Mouse (Mus musculus) retina, embryonic 14.5 days (tissue): Measurements from ENCODE around the gene Gse1.

Source experiments
- DNase-seq: peaks from one replicate; pipeline ENCODE4 v3.0.0-alpha.2; 2015; ENCODE audit warnings: low spot score

The Gse1 gene

DNA sequence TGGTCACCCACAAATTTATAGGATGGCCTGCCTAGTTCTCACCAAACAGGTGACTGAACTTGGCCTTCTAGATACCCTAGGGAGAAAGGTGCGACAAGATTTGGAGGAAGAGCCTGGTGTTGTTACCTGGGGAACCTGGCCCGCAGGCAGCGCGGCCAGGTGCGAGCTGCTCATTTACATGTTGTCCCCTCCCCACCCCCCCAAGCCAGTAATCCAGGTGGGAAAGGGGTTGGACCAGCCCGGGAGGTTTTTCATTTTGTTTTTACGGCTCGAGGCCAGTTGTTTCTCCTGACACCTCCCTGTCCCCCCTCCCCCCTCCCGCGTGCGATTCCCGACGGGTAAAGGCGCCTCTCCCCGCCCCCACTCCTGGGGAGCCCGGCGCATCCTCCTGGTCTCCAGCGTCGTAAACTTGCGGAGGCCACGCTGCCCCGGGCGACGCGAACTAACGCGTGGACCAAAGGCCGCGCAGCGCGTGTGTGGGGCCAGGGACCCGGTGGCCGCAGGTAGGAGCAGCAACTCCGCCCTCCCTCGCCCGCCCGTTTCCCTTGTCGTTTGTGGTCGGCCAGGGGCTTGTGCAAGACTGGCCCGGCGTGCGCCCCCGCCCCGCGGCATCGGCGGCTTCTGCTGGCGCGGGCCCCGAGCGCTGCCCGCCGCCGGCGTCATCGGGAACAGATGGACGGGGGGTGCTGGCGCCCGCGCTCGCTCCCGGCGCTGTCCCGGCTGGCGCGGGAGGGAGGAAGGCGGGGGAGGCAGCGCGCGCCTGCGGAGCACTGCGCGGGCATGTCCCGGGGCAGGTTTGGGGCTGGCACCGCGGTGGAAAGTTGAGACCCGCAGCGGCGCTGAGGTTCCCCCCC, 307.4 kb downstream of the Gse1 start:
- DNase-seq, result peak; percentile 72

DNA sequence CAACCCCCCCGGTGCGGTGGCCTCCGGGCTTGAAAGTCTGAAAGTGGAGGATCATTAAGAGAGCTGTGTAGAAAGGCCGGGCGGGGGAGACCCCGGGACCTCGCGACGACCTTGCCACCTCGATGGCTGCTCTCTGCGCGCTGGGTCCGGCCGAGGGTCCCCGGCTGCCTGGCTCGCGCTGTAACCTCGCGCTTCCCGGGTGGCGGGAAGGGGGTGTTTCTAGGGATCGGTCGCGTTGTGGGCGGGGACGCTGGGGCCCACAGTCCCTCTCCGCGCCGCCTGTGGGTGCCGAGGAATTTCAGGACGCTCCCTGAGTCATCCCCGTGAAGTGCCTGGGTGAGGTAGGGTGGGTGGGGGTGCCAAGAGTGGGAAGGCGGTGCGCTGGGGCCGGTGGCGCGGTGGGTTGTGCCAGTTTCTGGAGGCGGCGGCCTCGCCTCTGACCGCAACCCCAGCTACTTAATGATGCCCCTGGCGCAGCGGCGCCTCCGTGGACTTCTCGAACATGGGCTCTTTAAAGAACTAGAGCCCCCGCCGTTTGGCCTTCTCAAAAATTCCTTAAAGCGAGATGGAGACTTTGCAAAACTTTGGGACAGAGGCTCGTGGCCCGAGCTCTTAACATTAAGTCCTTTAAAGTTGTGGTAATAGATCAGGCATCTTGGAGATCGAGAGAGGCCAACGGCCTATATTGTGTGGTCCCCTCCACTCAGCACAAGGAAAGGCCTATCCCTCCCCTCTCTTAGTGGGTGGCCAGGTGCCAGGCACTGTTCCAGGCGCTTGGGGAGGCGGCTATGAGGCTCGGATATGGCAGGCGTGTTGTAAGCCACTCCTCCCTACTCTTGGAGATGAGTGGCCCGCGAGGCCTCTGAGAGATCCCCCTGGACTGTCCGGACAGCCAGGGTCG, 308.3 kb downstream of the Gse1 start:
- no peak for DNase-seq

DNA sequence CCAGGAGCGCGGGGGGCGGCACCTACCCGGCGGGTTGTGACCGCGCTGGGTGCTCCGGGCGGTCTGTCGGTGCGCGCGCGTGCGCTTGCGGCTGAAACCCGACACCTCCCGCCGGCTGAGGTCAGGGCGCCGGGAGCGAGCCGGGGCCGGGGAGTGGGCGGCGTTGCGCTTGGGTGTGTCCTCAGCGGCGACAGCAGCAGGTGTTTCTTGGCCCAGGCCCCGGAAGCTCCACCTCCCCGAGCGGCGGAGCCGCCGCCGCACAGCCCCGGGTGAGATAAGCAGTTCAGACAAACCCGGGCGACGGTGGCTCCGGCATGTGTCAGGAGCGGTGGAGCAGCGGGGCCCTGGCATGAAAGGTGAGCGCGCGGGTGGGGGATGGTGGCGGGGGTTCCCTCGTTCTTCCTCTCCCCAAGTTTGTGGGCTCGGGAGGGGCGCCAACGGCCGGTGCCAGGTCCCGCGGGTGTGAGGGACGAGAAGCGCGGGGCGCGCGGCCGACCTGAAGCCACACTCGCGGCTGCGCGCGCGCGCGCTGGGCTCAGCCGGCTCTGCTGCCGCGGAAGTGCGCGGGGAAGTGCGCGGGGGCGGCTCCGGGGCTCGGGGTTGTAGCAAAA, 309.1 kb downstream of the Gse1 start:
- peak; percentile 79 for DNase-seq

DNA sequence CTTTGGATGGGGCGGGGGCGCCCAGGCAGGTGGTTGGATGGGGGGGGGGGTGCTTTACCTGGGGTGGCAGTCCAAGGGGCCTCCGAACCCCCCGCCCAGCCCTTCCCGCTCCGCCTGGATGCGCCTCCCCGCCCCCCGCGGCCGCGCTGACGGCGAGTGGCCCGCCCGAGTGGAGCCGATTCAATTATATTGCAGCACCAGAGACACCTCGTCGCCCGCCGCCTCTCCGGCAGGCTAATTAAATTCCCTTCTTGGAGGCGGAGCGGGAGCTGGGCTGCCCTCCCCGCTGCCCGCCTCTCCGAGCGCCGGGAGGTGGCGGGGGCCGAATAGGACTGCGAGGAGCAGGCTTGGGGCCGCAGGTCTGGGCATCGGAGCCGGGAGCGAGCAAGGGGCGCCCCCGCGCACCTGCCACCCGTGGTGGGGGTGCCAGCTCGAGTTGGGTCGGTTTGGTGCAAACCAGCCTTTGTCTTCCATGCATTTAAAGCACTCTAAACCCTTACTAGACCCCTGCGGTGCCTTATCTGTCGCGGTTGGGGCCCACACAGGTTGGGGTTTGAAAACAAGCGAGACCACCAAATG, 309.7 kb downstream of the Gse1 start:
- DNase-seq, result peak; percentile 75

DNA sequence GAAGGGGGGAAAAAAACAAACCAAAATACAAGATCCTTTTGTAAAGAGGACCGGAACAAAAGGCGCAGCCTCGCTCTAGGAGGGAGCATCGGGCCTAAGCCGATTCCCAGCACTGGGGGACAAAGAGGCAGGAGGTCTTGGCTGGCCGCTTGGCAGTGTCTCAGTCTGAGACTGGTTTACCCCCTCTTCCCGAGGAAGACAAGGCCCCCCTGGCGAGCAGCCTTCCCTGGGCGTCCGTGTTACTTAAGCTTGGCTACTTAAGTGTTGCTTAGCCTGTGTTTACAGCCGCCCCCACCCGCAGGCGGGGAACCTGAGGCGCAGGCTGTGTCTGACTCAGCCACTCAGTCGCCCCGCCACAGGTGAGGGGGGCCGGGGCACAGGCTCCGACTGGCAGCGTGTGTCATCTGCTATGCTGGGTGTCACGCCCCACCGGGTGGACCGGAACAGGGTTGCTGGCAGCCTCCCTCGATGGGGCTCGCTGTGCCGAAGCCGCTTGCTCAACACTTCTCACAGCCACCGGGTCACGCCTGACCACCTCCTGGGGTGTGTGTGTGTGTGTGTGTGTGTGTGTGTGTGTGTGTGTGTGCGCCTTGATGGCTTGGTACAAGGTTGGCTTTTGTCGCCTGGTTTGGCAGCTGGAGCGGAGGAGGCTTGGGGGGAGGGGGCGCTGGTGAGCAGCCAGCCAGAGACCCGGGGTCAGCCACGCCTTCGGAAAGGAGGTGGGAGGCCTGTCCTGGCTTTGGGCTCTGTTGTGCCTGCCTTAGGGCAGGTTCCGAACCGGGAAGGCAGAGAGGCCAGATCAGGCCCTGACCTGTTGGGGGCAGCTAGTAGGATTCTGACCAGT, 310.4 kb downstream of the Gse1 start:
- peak; percentile 78 for DNase-seq

DNA sequence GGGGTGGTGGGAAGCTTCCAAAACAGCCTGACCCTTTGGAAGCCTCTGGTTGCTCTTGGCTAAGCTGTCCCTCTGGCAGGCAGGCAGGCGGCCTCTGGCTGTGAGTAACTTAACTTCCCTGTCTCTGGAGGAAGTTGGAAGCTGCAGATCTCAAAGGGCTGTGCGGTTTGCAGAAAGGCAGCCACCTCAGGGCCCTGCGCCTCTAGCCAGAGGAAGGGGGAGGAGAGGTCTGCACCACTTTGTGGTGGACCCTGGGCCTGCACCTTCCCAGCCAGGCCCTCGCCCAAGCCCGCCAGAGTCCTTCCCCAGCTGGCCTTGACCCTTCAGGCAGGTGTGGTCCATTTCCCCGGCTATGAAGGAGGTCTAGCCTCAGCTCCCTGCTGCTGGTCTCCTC, 311.1 kb downstream of the Gse1 start:
- DNase-seq, result no peak

DNA sequence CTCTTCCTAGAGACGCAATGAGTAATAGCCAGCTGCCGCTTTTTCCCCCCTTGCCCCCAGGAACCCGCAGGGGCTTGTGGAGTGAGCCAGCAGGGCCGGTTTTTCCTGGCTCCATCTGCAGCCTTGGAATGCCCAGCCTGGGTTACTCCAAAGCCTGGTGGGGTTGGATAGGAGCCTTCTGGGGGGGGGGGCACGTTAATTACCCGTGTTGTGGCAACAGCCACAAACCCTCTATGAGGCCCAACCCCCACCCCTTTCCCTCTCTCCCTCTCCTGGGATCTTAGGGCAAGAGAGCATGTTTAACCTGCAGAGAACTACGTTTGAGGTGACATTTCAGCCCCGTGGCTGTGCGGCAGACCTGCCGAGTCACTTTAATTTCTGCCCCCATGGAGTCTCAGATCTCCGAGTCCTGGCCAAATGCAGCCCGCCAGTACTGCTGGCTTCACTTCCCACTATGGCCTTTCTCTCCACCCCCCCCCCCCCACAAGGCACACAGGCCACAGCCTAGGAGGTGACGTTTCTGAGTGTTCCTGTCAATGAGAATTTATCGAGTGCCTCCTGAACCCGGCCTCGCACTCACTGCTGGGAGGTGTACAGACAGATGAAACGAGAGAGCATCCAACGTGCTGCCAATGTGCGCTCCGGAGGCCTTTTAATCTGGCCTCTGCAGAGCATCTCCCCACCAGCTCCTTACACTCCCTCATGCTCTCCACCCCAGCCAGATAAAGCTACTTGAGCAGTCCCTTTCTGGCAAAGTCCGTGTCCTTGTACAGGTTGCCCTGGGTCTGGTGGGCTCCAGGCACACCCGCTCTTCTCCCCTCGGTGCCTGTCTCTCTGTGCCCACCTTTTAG, 311.7 kb downstream of the Gse1 start:
- no peak for DNase-seq

DNA sequence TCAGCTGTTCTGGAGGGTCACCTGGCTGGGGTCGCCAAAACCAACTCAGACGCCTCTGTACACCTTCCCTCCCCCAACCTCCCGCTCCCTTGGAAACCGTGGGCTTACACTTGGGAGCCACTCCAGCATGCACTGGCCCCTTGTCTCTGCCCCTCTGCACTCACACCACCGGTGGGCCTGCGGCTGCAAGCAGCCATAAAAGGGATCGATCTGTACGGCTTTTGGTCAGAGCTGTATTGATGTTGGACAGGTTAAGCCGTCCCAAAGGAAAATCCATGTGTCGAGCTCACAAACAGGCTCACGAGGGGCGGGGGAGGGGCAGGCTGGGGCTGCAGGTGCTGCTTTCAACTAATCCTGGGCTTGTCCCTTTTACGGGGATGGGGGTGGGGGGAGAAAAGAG, 314.7 kb downstream of the Gse1 start:
- no peak for DNase-seq

DNA sequence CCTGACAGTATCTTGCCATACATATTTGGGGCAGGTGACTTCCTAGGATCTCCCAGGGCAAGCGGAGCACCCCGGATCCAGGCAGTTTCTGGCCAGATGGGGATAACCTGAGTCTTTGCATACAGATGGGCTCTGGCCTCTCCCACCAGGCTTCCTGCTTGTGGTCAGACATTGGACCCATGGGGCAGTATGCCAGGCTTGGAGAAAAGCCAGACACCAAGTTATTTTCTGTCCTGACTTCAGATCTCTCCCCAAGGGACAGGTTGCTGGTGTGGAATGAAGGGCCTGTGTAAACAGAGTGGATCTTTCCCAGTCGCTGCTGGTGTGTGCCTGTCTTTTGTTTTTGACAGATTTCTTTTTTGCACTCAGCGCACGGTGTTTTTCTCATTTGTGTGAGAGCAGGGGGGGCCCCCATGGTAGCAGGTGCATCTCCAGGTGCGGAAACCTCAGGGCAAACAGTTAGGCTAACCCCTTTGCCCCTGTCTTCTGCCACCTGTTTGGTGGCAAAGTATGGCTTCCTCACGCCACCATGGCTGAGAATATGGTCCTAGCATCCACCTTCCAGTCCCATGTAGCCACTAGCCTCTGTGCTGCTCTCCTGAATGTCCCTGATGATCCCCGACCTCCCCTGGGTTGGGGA, 315.3 kb downstream of the Gse1 start:
- no peak for DNase-seq

DNA sequence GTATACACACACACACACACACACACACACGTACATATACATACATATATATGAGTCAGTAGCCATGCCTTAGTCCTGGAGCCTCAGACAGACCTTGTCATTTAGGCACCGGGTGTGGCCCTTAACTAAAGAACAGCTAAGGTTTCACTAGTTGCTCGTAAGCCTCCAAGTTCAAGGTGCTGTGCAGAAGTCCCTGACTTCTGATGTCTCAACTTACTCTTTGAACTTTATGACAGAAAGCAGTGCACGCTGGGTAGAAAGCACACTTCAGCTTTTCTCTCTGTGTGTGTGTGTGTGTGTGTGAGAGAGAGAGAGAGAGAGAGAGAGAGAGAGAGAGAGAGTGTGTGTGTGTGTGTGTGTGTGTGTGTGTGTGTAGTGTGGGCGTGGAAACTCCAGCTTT, 315.9 kb downstream of the Gse1 start:
- no peak for DNase-seq

DNA sequence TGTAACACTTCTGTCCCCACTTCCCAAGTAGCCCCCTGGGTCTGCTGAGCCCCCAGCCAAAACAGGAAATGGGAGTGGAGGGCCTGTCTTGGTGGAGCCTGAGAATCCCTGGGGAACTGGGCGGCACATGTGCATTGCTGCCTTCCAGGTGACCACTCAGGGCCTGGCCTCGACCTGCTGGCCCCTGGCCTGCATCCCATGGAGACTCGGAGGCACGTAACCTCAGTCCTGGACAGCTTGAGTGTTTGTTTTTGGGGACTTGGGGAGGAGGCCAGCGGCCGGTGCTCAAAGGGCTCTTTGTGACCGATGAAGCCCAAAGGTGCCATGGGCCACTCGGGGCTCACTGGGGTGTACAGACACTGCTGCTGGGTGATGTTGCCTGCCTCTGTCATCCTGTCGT, 319.3 kb downstream of the Gse1 start:
- no peak for DNase-seq

DNA sequence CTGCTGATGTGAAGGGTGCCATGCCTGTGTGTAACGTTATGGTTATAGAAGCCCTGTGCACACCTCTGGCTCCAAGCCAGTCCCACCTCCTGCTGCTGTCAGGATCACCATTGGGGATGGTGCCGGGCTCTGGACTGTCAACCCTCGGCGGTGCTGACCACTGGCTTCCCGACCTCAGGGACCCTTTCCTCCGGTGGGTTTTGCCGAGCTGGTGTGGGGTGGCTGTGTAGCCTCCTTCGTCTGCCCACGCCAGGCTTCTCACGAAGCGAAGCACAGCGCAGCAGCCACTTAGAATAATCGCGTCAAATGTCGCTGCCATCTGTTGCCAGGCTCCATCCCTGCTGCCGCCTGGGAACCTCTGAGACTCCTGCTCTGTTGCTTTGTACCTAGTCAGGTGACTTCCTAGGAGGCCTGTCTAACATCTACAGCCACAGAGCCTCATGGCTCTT, 320.1 kb downstream of the Gse1 start:
- DNase-seq, result no peak

DNA sequence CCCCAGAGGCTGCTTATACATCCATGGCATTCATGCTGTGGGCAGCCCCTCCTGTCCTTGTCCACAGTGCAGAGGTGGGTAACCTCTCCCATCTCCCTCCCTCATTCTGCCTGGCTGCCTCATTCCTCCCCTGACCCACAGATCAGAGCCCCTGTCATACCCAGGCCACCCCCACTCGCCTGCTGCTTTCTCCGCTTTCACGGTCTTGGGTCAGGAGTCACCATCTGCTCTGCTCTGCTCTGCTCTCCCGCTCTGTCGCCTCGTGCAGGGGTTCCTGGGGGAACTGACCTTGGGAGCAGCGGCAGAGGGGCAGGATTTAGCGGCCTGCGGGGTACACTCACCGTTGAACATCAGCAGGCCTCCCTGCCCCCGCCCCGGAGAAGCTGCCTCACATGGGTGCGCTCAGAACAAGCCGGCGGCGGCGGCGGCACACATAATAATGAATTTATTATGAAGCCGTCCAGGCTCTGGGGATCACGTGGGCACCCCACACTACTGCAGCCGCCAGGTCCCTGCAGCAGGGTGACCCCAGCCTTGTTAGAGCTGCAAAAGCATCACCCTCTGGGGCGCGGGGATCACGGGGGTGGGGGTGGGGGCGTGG, 321.2 kb downstream of the Gse1 start:
- DNase-seq, result peak; percentile 76

DNA sequence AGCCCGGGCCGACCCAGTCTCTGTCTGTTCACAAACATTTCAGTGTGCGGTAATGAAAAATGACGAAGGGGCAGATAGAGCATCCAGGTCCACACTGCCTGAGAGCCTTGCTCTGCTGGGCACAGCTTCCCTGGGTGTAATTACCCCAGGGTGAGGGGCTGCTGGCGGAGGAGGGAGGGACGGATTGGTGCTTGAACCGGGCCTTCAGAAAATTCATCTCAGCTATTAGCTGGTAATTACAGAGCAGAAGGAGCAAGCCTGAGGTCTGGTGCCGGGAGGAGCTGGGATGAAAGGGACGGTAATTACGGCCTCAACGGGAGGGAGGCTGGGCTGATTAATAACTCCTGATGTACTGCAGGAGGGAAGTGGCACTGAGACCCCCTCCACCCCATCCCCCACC, 321.7 kb downstream of the Gse1 start:
- DNase-seq, result peak; percentile 76

DNA sequence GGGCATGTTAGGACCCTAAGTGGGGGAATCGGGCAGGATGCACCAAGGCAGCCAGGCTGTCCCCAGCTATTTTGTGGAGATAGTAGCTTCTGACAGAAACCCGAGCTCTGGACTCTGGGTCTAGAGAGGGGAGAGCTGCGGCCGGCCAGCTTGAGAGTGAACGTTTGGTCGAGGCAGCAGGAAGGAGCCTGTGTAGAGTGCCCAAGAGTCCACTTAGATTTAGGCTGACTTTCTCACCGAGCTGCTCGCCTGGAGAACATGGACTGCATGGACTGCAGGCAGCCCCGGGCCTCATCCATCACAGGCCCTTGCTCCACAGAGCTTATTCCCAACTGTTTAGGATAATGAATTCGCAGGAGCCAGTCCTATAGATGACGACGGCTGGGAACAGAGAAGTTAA, 322.2 kb downstream of the Gse1 start:
- no peak for DNase-seq

DNA sequence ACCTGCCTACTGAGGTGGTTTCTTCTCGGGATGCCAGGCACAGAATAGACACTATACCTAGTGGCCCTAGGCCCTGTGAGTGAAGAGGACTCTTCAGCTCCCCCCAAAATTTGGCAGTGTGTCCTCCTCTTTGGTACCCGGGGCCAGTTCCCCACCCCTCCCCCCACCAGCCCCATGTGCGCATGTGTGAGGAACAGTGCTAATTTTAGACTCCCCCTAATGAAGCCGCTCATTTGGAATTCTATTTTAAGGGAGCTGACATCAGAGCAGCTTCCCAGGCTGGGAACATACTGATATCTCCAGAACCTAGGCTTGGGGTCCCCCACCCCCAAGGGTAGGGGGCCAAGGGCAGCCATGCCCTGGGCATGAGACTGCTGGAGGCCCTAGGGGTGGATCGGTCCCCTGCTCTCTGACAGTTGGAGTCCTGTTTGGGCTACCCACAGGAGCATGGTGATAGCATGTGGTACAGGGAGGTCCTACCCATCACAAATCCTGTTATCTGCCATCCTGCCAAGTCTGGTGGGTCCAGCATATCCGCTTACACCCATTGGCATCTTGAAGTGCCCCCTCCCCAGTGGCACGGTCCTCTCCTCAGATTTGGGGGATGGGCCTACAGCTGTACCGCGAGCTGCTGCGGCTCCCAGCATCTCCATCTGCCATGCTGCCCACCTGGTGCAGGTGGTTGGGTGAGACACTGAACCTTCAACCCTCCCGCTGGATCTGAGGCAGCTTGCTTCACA, 322.9 kb downstream of the Gse1 start:
- DNase-seq, result no peak

DNA sequence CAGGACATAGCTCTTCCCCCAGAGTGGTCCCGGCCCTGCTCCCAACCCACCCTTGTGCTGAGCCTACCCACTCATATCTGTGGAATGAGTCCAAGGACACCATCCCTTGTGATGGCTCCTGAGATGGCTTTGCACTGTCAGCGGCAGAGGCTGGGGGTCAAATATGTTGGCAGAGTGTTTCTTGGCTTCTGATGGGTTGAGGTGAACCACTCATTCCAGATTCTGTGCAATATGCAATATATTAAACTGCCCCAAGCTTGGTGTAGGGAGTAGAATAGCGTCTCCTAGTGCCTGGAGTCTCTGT, 323.4 kb downstream of the Gse1 start:
- no peak for DNase-seq

DNA sequence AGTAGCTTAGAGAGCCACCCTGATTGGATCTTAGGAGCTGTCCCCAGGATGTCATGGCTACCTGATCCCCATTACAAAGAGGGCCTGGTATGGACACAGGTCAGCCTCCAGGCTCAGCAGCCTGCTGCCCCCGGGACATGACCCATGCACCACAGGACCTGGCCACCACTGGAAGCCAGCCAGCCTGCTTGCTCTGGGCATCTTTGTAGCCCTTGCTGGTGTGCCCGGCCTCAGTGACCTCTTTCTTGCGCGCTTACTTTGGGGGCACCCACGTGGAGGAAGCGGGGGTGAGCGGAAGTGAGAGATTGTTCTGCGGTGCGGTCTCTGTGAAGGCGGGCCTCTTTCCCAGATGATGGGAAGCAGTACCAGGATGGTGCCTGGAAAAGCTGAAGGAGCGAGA, 324.3 kb downstream of the Gse1 start:
- DNase-seq, result no peak
